Mouse (Mus musculus): ENCODE data around the gene Pycard.

DNA sequence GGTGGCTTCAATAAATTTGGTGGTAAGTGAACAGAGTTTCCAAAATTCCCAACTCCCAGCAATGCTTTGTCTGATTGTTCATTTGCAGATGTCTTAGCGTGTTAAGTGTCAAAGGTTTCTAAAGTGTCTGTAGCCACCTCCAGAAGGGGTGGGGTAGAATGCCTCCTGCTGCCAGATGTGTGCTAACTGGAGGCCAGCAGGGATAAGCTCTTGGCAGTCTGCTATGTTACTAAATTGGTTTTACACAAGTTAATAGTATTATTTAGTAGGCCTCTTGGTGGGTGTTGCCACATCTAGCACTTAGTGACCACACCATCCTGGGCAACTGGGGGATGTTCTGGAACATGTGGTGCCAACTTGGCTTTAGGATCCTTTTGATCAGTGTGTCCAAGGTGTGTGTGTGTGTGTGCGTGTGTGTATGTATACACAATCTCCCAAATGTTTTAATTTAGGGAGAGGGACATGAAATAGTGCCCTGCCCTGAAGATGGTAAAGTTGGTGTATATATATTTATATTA is 19.2 kb downstream of the Pycard start:
- no peak for TF ChIP-seq TAL1 (conservative IDR thresholded peaks at IDR 0.05; ENCODE audit: low read depth, low read length)
- TF ChIP-seq POLR2AphosphoS5 (IDR thresholded peaks at IDR 0.05; ENCODE audit: insufficient replicate concordance, low read depth, low read length): no peak
- TF ChIP-seq CTCF (IDR thresholded peaks at IDR 0.05; ENCODE audit: low read depth, low read length): no peak
- no peak for TF ChIP-seq GATA1 (IDR thresholded peaks at IDR 0.05; ENCODE audit: borderline replicate concordance, low read length)
- TF ChIP-seq GATA2 (IDR thresholded peaks at IDR 0.05; ENCODE audit: borderline replicate concordance, low read depth, low read length): no peak
